Mouse (Mus musculus): ENCODE measurements around the gene Obp2a. TPM values are rescaled to one million over a fixed set of nuclear protein-coding genes. Genes with fewer than 3 reads are reported as not detected.
"Not testable (repeated sequence)": the region's sequence is repeated elsewhere in the genome, so short reads cannot be mapped to it uniquely, and the experiment has no call there.

Gene Obp2a
- total RNA-seq (2021) = not detected

GRCm38 (mm10) chr2:25699743-25700142, at the start of gene Obp2a:
Obp2a (plus strand) TSS chr2:25700043.
- DNase-seq = not testable (repeated sequence)

GRCm38 (mm10) chr2:25652902-25653301, 46.9 kb upstream of the Obp2a start, which contains the start of gene Lcn8:
Lcn8 (plus strand) TSS chr2:25653120.
- no peak for DNase-seq

GRCm38 (mm10) chr2:25654502-25654901, 45.3 kb upstream of the Obp2a start:
- DNase-seq = no peak

GRCm38 (mm10) chr2:25656691-25657090, 43.2 kb upstream of the Obp2a start:
- DNase-seq = peak in 1 of 2 experiments; percentile 19

- DNase-seq = no peak
Measured at GRCm38 (mm10) chr2:25657246-25657645, 42.6 kb upstream of the Obp2a start.

- DNase-seq = no peak
Measured at GRCm38 (mm10) chr2:25657652-25658051, 42.2 kb upstream of the Obp2a start, which contains the start of gene Lcn5. Lcn5 (plus strand) TSS chr2:25657952.

GRCm38 (mm10) chr2:25660279-25660678, 39.6 kb upstream of the Obp2a start:
- no peak for DNase-seq

- DNase-seq = no peak
Measured at GRCm38 (mm10) chr2:25661245-25661970, 38.4 kb upstream of the Obp2a start.

GRCm38 (mm10) chr2:25663511-25663910, 36.3 kb upstream of the Obp2a start:
- peak; percentile 19 to 32 for DNase-seq

- DNase-seq = no peak
Measured at GRCm38 (mm10) chr2:25664125-25664524, 35.7 kb upstream of the Obp2a start.

- no peak for DNase-seq
Measured at GRCm38 (mm10) chr2:25666516-25666915, 33.3 kb upstream of the Obp2a start.

- no peak for DNase-seq
Measured at GRCm38 (mm10) chr2:25676486-25676885, 23.4 kb upstream of the Obp2a start, which contains the start of gene Lcn6. Lcn6 (plus strand) TSS chr2:25676786.

- no peak for DNase-seq
Measured at GRCm38 (mm10) chr2:25679559-25679958, 20.3 kb upstream of the Obp2a start.

- DNase-seq = no peak
Measured at GRCm38 (mm10) chr2:25682426-25682825, 17.4 kb upstream of the Obp2a start, which contains the start of gene Lcn10. Lcn10 (plus strand) TSS chr2:25682726.

GRCm38 (mm10) chr2:25686941-25687340, 12.9 kb upstream of the Obp2a start:
- DNase-seq = no peak

GRCm38 (mm10) chr2:25694605-25695004, 5.2 kb upstream of the Obp2a start:
- DNase-seq = peak; percentile 33 to 47

- DNase-seq = no peak
Measured at GRCm38 (mm10) chr2:25696951-25697350, 2.9 kb upstream of the Obp2a start.

GRCm38 (mm10) chr2:25698696-25699095, 1.1 kb upstream of the Obp2a start:
- no peak for DNase-seq

- DNase-seq = no peak
Measured at GRCm38 (mm10) chr2:25701001-25701400, 1.2 kb downstream of the Obp2a start.

GRCm38 (mm10) chr2:25703706-25704105, 3.9 kb downstream of the Obp2a start:
- DNase-seq = no peak

- peak; percentile 88 to 90 for DNase-seq
Measured at GRCm38 (mm10) chr2:25706643-25707481, 7.0 kb downstream of the Obp2a start, which contains the start of gene Bmyc. Bmyc (plus strand) TSS chr2:25706739.

- DNase-seq = peak; percentile 19 to 27
Measured at GRCm38 (mm10) chr2:25708121-25708520, 8.3 kb downstream of the Obp2a start.

GRCm38 (mm10) chr2:25709056-25709455, 9.2 kb downstream of the Obp2a start:
- DNase-seq = not testable (repeated sequence)

Measured in layer of hippocampus, postnatal 36 days (tissue).